Mouse (Mus musculus) thymus, postnatal 14 days (tissue): ENCODE results near the gene Tmem106c.
A peak's percentile ranks its signal among the peaks of the same experiment; 100 is the strongest.

ENCODE experiments used
- DNase-seq: peaks from one replicate; pipeline ENCODE4 v3.0.0; 2021

The Tmem106c gene

GRCm38 (mm10) chr15:97954671-97955070 lies 9.3 kb upstream of the Tmem106c start:
- no peak for DNase-seq

GRCm38 (mm10) chr15:97955286-97955685 lies 8.7 kb upstream of the Tmem106c start:
- no peak for DNase-seq

- DNase-seq = no peak
These were observed 8.3 kb upstream of the Tmem106c start for GRCm38 (mm10) chr15:97955742-97956141.

GRCm38 (mm10) chr15:97956416-97956815 lies 7.6 kb upstream of the Tmem106c start:
- no peak for DNase-seq

- DNase-seq = peak; percentile 32
These were observed 541 bp upstream of the Tmem106c start for GRCm38 (mm10) chr15:97963329-97963988.

GRCm38 (mm10) chr15:97964836-97965187 lies 812 bp downstream of the Tmem106c start:
- peak; percentile 19 for DNase-seq

GRCm38 (mm10) chr15:97965311-97966045 lies 1.5 kb downstream of the Tmem106c start:
- DNase-seq = no peak

GRCm38 (mm10) chr15:97970299-97970698 lies 6.3 kb downstream of the Tmem106c start:
- peak; percentile 53 for DNase-seq

GRCm38 (mm10) chr15:97972580-97972979 lies 8.6 kb downstream of the Tmem106c start:
- no peak for DNase-seq

- no peak for DNase-seq
These were observed 9.4 kb downstream of the Tmem106c start for GRCm38 (mm10) chr15:97973248-97974005.

GRCm38 (mm10) chr15:97981560-97981959 lies 17.6 kb downstream of the Tmem106c start:
- DNase-seq = no peak

- no peak for DNase-seq
These were observed 25.5 kb downstream of the Tmem106c start for GRCm38 (mm10) chr15:97989544-97989943.

GRCm38 (mm10) chr15:97990124-97990523 lies 26.1 kb downstream of the Tmem106c start:
- no peak for DNase-seq

- no peak for DNase-seq
These were observed 26.7 kb downstream of the Tmem106c start for GRCm38 (mm10) chr15:97990721-97991120.

GRCm38 (mm10) chr15:97991285-97991895 lies 27.4 kb downstream of the Tmem106c start:
- no peak for DNase-seq

- no peak for DNase-seq
These were observed 28.2 kb downstream of the Tmem106c start for GRCm38 (mm10) chr15:97992027-97992711.

- peak; percentile 73 for DNase-seq
These were observed 28.8 kb downstream of the Tmem106c start for GRCm38 (mm10) chr15:97992712-97993286.

GRCm38 (mm10) chr15:97996716-97997256 lies 32.8 kb downstream of the Tmem106c start:
- DNase-seq = no peak

- no peak for DNase-seq
These were observed 35.5 kb downstream of the Tmem106c start for GRCm38 (mm10) chr15:97999546-97999945.

GRCm38 (mm10) chr15:97999991-98000390 lies 36.0 kb downstream of the Tmem106c start:
- DNase-seq = no peak

GRCm38 (mm10) chr15:98001321-98002112 lies 37.5 kb downstream of the Tmem106c start:
- no peak for DNase-seq
